In the genomic region with DNA sequence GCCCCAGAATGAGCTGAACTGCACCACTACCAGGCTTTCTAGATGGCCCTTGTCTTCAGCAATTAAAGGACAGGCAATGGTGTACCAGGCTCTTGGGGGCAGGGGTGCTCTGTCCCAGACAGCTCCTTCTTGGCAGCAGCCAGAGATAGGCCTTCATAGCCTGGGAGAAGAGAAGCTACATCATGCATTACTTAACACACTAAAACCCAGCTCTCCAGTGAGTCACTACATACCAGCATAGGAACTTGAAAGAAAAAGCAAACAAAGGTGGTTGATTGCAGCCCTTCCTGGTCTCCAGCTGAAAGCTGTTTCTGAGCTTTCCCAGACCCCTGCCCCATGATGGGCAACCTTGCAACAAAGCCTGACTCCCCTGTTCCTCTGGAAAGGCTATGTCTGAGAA, we compare ENCODE assay signal across 16 mouse cellular contexts. TPM values are rescaled to one million over a fixed set of nuclear protein-coding genes. Genes with fewer than 3 reads are reported as not detected.
A peak's percentile ranks its signal among the peaks of the same experiment; 100 is the strongest.
DNase-seq lines count a peak whose midpoint lies in the region; ATAC-seq and TF ChIP-seq lines count a peak whose summit lies in the region.
"Had no signal": no experiment of that assay in that cellular context is flagged by ENCODE, and none has a peak within 500 bp of the region (broad histone marks: within the 10 kb centered on the region; RNA-seq: fewer than 3 reads in every experiment).

No protein-coding gene starts in this region.

- 0 out of 2 replicates have a peak overlapping the region, but pooled peaks have one; percentile 21 for H3K9ac ChIP-seq in forebrain, embryonic 12.5 days
- H3K9ac ChIP-seq in hindbrain, embryonic 15.5 days, result no peak overlapping the region
- H3K9ac ChIP-seq: embryonic facial prominence, embryonic 13.5 days had no signal

- H3K36me3 ChIP-seq in forebrain, embryonic 12.5 days (replicated peaks), result peaks cover 29% of the 10 kb centered on the region
- H3K36me3 ChIP-seq in hindbrain, embryonic 15.5 days, result peaks cover 14% of the 10 kb centered on the region; the same call in 1 of the 2 replicates

- peak overlapping the region; percentile 87 for H3K27ac ChIP-seq in layer of hippocampus, adult 2 months
- peak overlapping the region; percentile 1; the same call in 1 of the 2 replicates for H3K27ac ChIP-seq in forebrain, embryonic 12.5 days
- peak overlapping the region; percentile 80; the same call in 1 of the 2 replicates for H3K27ac ChIP-seq in hindbrain, embryonic 15.5 days (replicated peaks)
- H3K27ac ChIP-seq: embryonic facial prominence, embryonic 13.5 days had no signal

- no peak for TF ChIP-seq CTCF in layer of hippocampus, adult 2 months (conservative IDR thresholded peaks at IDR 0.05)

- no peak overlapping the region for H3K4me3 ChIP-seq in layer of hippocampus, adult 2 months
- no peak overlapping the region for H3K4me3 ChIP-seq in forebrain, embryonic 12.5 days (replicated peaks)
- H3K4me3 ChIP-seq in hindbrain, embryonic 15.5 days, result no peak overlapping the region
- H3K4me3 ChIP-seq: embryonic facial prominence, embryonic 13.5 days had no signal

- H3K9me3 ChIP-seq in forebrain, embryonic 12.5 days, result 0 out of 2 replicates have a peak, but pooled peaks cover 2% of the 10 kb centered on the region
- H3K9me3 ChIP-seq in hindbrain, embryonic 15.5 days, result no peaks in the 10 kb centered on the region
- H3K9me3 ChIP-seq: embryonic facial prominence, embryonic 13.5 days had no signal

- no peak for DNase-seq in layer of hippocampus, adult 2 months (ENCODE audit: low spot score in 2 of 2)
- no peak for DNase-seq in layer of hippocampus, postnatal 14 days (ENCODE audit: low spot score in 2 of 2)
- DNase-seq in 3T3-L1 (ENCODE audit: low read depth, low spot score), result peak; percentile 41
- DNase-seq in right cerebral cortex, adult 18-20 months, result no peak
- DNase-seq in kidney, postnatal 14 days, result no peak
- no peak for DNase-seq in thymus, postnatal 14 days
- DNase-seq: heart, postnatal 10 days; thymus, postnatal 25 days had no signal

- no peak overlapping the region for H3K4me2 ChIP-seq in forebrain, embryonic 12.5 days
- no peak overlapping the region for H3K4me2 ChIP-seq in hindbrain, embryonic 15.5 days
- H3K4me2 ChIP-seq: embryonic facial prominence, embryonic 13.5 days had no signal

- no peak for ATAC-seq in forebrain, embryonic 12.5 days (ENCODE audit: low FRiP score)
- no peak for ATAC-seq in hindbrain, embryonic 15.5 days (ENCODE audit: low FRiP score, low read depth)
- ATAC-seq: intestine, postnatal 0 days had no signal

- peaks cover 32% of the 10 kb centered on the region for H3K4me1 ChIP-seq in forebrain, embryonic 12.5 days
- peaks cover 36% of the 10 kb centered on the region for H3K4me1 ChIP-seq in hindbrain, embryonic 15.5 days (replicated peaks)

- H3K27me3 ChIP-seq in forebrain, embryonic 12.5 days, result no peaks in the 10 kb centered on the region
- H3K27me3 ChIP-seq in hindbrain, embryonic 15.5 days, result no peaks in the 10 kb centered on the region
- H3K27me3 ChIP-seq: embryonic facial prominence, embryonic 13.5 days had no signal

RNA-seq across cellular contexts. Expression of gene Vash1, which starts 20.0 kb away (rescaled TPM):
- total RNA-seq in layer of hippocampus, adult 2 months (2021), result 10 to 100 TPM; 40.4 to 41.8 TPM
- total RNA-seq in layer of hippocampus, postnatal 14 days (2021), result 10 to 100 TPM; 65.2 to 77.4 TPM
- polyA plus RNA-seq in forebrain, embryonic 12.5 days (2016; fragmentation: Nextera tagmentation; extraction: Ambion mirVana), result 29.8 and 31.1 TPM in 2 replicates
- 35.0 and 38.0 TPM in 2 replicates for polyA plus RNA-seq in hindbrain, embryonic 15.5 days (2015; fragmentation: Nextera tagmentation; extraction: Ambion mirVana)
- total RNA-seq: neutrophil, adult 5-6 weeks had no signal

RNA-seq across cellular contexts. Expression of gene Angel1, which starts 27.7 kb away (rescaled TPM):
- 1 to 10 TPM; 5.6 to 5.8 TPM for total RNA-seq in layer of hippocampus, adult 2 months (2021)
- total RNA-seq in layer of hippocampus, postnatal 14 days (2021), result 1 to 10 TPM; 5.9 to 6.2 TPM
- 13.3 and 13.6 TPM in 2 replicates for polyA plus RNA-seq in forebrain, embryonic 12.5 days (2016; fragmentation: Nextera tagmentation; extraction: Ambion mirVana)
- polyA plus RNA-seq in hindbrain, embryonic 15.5 days (2015; fragmentation: Nextera tagmentation; extraction: Ambion mirVana), result 11.4 and 12.0 TPM in 2 replicates

RNA-seq across cellular contexts. Expression of gene Lrrc74a, which starts 35.6 kb away (rescaled TPM):
- not detected for total RNA-seq in layer of hippocampus, adult 2 months (2021)
- total RNA-seq in layer of hippocampus, postnatal 14 days (2021), result not detected
- polyA plus RNA-seq in forebrain, embryonic 12.5 days (2016; fragmentation: Nextera tagmentation; extraction: Ambion mirVana), result not detected in 2 replicates
- not detected in 2 replicates for polyA plus RNA-seq in hindbrain, embryonic 15.5 days (2015; fragmentation: Nextera tagmentation; extraction: Ambion mirVana)
- total RNA-seq: heart, postnatal 10 days; left cerebral cortex, postnatal 14 days; liver, adult 2 months; neutrophil, adult 5-6 weeks had no signal
- polyA plus RNA-seq: embryonic facial prominence, embryonic 13.5 days; intestine, postnatal 0 days; large intestine, adult 2 months; liver, adult 2 months had no signal

Comparison
In these comparisons a context has a peak if more than half of its experiments do, and no peak if none do; other contexts are left out.
1. H3K27ac ChIP-seq: peak in every context shown above with its lines; median percentile 87 in layer of hippocampus, adult 2 months; 80 in hindbrain, embryonic 15.5 days; 1 in forebrain, embryonic 12.5 days.